Mouse (Mus musculus) v-Abl transformed pro-B cells (cell line): ENCODE results near the gene Gm9.
"Not testable (repeated sequence)": the region's sequence is repeated elsewhere in the genome, so short reads cannot be mapped to it uniquely, and the experiment has no call there.

Experiments
- in situ Hi-C, 2 experiments: fragments of 400-800 bp; cut with MboI; formaldehyde crosslinking; loops; one replicate each; pipeline ENCODE4 v1.15.1; 2025; ENCODE audit not compliant: unreplicated experiment in 2 of 2

The Gm9 gene

DNA sequence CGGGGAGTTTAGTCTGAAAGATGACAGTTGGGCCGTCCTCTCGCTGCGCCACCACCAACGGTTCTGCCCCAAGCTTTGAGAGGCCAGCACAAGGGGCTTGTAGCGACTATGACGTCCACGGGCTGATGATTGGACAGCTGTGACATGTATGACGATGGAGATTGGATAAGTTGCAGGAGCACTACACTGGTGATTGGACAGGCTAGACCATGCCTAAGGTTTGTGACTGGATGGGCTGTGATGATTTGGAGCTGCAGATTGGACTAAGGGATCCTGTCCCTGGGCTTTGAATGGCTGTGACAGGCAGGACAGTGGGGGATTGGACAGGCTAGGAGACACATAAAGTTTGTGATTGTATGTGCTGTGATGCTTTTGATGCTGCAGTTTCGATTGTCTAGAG lies at the start of gene Gm9:
TSS of gene Gm9 (minus strand) at position 101 of the 400 bp plus-strand sequence.
- in situ Hi-C loops = no loop called here

GRCm38 (mm10) chrX:37249619-37250018 lies 38.8 kb upstream of the Gm9 start, which contains the start of gene Rhox3a:
TSS of gene Rhox3a (plus strand) at chrX:37249919.
- in situ Hi-C loops = not testable (repeated sequence)

DNA sequence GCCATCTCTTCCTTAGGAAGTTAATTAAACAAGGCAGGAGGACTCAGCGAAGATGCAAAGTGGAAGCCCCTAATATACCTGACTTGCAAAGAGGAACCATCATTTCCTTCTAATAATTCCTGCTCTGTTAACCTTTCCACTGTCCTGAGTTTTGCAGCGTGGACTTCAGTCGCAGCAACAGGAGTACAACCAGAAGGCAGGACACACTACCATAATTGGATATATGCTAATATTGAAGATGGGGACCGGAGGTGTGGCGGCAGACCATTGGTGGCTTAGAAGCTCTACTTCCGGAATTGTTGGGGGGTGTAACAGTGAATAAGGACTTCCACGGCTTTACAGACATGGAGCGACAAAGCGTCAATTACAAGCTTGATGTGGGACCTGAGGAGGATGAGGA lies 33.8 kb upstream of the Gm9 start, which contains the start of gene Rhox2a:
TSS of gene Rhox2a (plus strand) at position 301 of the 400 bp plus-strand sequence.
- in situ Hi-C loops = not testable (repeated sequence)

DNA sequence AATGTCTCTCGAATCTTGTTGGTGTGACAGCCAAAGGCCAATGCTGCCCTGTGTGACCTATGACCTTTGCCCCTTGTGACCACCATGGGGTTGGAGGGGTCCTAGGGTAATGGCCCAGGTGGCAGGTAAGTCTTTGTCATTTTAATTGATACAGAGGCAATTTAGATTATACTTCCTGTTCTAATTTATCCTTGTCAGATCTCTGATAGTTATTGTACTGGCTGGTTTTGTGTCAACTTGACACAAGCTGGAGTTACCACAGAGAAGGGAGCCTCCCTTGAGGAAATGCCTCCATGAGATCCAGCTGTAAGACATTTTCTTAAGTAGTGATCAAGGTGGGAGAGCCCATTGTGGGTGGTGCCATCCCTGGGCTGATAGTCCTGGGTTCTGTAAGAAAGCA lies 11.3 kb upstream of the Gm9 start, which contains the start of gene Rhox1:
TSS of gene Rhox1 (minus strand) at position 101 of the 400 bp plus-strand sequence.
- in situ Hi-C loops = not testable (repeated sequence)

DNA sequence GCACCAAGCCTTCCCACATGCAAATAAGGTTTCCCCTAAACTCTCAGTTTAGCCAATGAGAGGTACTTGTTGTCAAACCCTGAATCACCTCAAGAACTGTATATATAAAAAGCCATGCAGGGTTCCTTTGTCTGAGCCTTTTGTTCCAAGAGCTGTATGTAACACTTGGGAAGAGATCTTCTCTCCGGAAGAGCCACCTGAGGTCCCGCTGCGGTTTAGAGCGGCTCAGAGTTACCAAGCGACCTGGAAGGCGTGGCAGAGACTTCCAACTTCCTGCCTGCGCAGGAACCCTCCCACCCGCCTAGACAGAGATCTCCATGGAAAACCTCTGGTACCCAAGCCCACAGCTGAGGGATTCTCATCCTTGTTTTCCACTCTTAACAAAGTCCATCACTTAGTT lies 12.2 kb downstream of the Gm9 start:
- in situ Hi-C loops = no loop called here

GRCm38 (mm10) chrX:37191744-37192379 lies 19.0 kb downstream of the Gm9 start:
- in situ Hi-C loops = no loop called here

GRCm38 (mm10) chrX:37191105-37191743 lies 19.6 kb downstream of the Gm9 start, which contains the start of the genes Ndufa1 and Rnf113a1:
TSS of gene Ndufa1 (minus strand) at chrX:37191163.
TSS of gene Rnf113a1 (plus strand) at chrX:37191245.
- in situ Hi-C loops = no loop called here

DNA sequence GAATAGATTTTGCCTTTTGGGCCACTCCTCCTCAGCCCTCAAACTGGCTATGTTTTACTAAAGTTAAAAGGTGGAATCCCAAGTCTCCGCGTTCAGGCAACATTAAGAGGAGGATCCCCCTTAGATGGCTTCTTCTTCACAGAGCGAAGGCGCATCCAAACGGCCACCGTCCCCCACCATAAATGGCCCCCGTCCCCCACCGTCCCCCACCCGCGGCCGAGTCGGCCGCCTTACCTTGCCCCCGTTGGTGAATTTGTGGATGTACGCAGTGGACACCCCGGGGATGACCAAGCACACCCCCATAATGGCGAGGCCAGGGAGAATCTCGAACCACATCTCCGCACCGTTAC lies 20.1 kb downstream of the Gm9 start:
- in situ Hi-C loops = no loop called here

- in situ Hi-C loops = not testable (repeated sequence)
Measured at GRCm38 (mm10) chrX:37184401-37184800, 26.4 kb downstream of the Gm9 start.

DNA sequence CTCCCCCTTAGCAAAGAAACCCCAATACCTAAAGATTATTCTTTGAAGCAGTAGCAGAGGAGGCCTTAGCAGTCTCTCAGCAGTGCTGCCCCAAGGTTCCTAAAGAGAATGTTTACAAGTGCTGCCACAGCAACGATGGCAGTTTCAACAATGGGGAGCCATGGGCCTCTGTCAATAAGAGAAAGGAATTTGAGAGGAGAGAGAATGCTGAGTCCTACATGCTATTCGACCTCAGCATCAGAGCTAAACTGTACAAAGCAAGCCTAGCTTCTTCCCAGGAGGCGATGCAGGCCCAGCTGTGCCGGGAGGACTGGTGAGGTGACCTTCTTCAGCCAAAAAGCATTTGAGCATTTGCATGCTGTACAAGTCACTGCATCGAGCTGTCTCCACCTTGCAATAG lies 42.1 kb downstream of the Gm9 start, which contains the start of gene Akap14:
TSS of gene Akap14 (minus strand) at position 101 of the 400 bp plus-strand sequence.
- in situ Hi-C loops = no loop called here

- in situ Hi-C loops = no loop called here
Measured at GRCm38 (mm10) chrX:37167085-37167484, 43.8 kb downstream of the Gm9 start.

DNA sequence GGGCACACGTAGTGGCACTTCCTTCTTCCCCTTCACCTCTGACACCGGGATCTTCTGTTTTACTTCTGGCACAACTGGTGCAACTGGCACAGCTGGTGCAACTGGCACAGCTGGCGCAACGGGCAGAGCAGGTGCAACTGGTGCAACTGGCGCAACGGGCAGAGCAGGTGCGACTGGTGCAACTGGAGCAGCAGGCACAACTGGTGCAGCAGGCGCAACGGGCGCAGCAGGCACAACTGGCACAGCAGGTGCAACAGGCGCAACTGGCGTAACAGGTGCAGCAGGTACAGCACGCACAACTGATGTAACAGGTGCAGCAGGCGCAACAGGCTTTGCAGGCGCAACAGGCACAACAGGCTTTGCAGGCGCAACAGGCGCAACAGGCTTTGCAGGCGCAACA lies 47.7 kb downstream of the Gm9 start:
- in situ Hi-C loops = no loop called here

- in situ Hi-C loops = no loop called here
Measured at GRCm38 (mm10) chrX:37161169-37161568, 49.7 kb downstream of the Gm9 start.
